Mouse (Mus musculus): ENCODE results near the gene Vps13c.

Gene Vps13c

DNA sequence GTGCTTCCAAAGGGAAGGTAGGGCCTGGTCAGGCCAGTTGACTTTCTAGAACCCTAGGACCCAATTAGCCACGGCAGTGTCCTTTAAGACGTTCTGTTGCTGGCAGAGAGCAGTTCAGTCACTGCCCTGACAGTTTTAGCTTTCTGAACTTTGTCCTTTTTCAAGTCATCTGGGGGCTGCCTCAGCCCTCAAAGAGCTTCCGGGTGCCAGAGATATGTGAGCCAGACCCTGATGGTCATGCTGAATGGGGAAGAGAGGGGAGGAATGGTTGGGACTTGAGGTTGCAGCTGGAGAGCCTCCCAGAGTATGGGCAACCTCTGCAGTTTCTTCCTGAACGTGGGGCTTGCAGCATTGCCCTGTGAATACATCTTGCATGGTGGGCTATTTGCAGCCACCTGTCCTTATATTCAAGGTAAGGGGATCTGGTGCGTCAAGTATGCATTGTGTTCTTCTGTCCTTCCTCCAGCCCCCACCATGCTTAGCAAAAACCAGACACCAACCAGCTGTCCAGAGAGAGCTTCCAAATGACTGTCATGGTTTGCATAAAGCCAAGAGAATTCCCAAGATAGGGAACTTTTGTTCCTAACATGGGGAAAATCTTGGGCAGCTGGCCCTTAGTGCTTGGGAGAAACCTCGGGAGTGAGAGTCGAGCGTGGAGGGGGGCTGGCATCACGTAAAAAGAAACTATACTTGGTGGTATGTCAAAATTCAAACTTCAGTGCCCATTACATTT is 182.3 kb downstream of the Vps13c start:
- DNase-seq = no peak

DNA sequence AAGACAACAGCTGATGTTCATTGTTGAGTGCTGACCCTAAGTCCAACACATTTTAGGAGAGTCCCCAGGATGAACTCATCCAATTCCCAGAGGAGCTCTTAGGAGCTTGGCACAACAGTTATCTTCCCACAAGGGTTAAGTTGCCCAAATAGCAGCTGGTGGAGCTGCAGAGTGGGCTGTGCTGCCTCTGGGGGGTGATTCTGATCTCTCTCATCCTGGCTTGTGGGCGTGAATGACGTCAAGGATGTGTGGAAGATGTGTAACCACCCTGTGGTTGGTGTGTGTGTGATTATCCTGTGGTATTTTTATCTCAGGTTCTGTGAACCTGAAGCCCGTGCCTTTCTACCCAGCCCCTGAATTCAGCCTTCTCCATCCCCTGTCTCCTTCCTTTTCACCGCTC is 188.4 kb downstream of the Vps13c start:
- no peak for DNase-seq

- DNase-seq = no peak
Measured at GRCm38 (mm10) chr9:68033771-68034170, 193.6 kb downstream of the Vps13c start.
